Mouse (Mus musculus) myocyte (in vitro differentiated cells): ENCODE measurements around the gene Cobl. TPM values are rescaled to one million over a fixed set of nuclear protein-coding genes. Genes with fewer than 3 reads are reported as not detected.

ENCODE experiments used
- H3K27me3 ChIP-seq: one replicate; pipeline ENCODE4 v1.6.1; 2011; ENCODE audit not compliant: control insufficient read depth, insufficient read depth, insufficient read length
- H3K36me3 ChIP-seq: one replicate; pipeline ENCODE4 v1.6.1; 2011; ENCODE audit not compliant: control insufficient read depth, insufficient read depth
- H3K4me2 ChIP-seq: one replicate; pipeline ENCODE4 v1.6.1; 2011; ENCODE audit warnings: low read depth, control low read depth
- H3K4me3 ChIP-seq: one replicate; pipeline ENCODE4 v1.5.1; 2011; ENCODE audit warnings: mild to moderate bottlenecking, control low read depth, moderate library complexity
- H3K79me2 ChIP-seq: one replicate; pipeline ENCODE4 v1.6.1; 2011; ENCODE audit not compliant: control insufficient read depth, insufficient read depth
- H3ac ChIP-seq: one replicate; pipeline ENCODE4 v1.6.1; 2011; ENCODE audit not compliant: control insufficient read depth, insufficient read length
- CEBPB ChIP-seq: IDR thresholded peaks from 2 replicates; pipeline ENCODE4 v1.6.1; 2011; ENCODE audit warnings: mild to moderate bottlenecking, moderate library complexity; ENCODE audit not compliant: poor library complexity, insufficient read depth, severe bottlenecking
- E2F4 ChIP-seq: IDR thresholded peaks from one replicate; pipeline ENCODE4 v1.6.1; 2011; ENCODE audit warnings: mild to moderate bottlenecking, control low read depth, moderate library complexity; ENCODE audit not compliant: insufficient read depth
- MAX ChIP-seq: IDR thresholded peaks from one replicate; pipeline ENCODE4 v1.6.1; 2011; ENCODE audit warnings: low read depth, mild to moderate bottlenecking, control low read depth
- MYOD1 ChIP-seq, 3 experiments: IDR thresholded peaks; one replicate each; pipeline ENCODE4 v1.6.1; 2011; ENCODE audit warnings: control low read depth in 2 of 3, low read depth in 2 of 3, mild to moderate bottlenecking in 2 of 3, moderate library complexity in 1 of 3; ENCODE audit not compliant: insufficient read length in 2 of 3, control insufficient read depth in 1 of 3
- MYOG ChIP-seq, 3 experiments: IDR thresholded peaks; one replicate each; pipeline ENCODE4 v1.6.1; 2011; ENCODE audit warnings: control low read depth in 2 of 3, low read depth in 2 of 3, mild to moderate bottlenecking in 2 of 3; ENCODE audit not compliant: insufficient read length in 2 of 3, control insufficient read depth in 1 of 3, insufficient read depth in 1 of 3
- POLR2A ChIP-seq: IDR thresholded peaks from one replicate; pipeline ENCODE4 v1.6.1; 2011; ENCODE audit warnings: low read depth, mild to moderate bottlenecking, control low read depth, moderate library complexity; ENCODE audit not compliant: insufficient read length
- POLR2AphosphoS2 ChIP-seq: IDR thresholded peaks from one replicate; pipeline ENCODE4 v1.6.1; 2011; ENCODE audit warnings: low read depth, control low read depth; ENCODE audit not compliant: insufficient read length
- REST ChIP-seq: IDR thresholded peaks from one replicate; pipeline ENCODE4 v1.6.1; 2011; ENCODE audit warnings: mild to moderate bottlenecking, control low read depth, moderate library complexity; ENCODE audit not compliant: insufficient read depth, insufficient read length
- SRF ChIP-seq: IDR thresholded peaks from one replicate; pipeline ENCODE4 v1.6.1; 2011; ENCODE audit warnings: low read depth; ENCODE audit not compliant: control insufficient read depth, insufficient read length
- TCF12 ChIP-seq: IDR thresholded peaks from one replicate; pipeline ENCODE4 v1.6.1; 2011; ENCODE audit warnings: mild to moderate bottlenecking, control low read depth; ENCODE audit not compliant: poor library complexity, insufficient read depth, severe bottlenecking
- TCF3 ChIP-seq: IDR thresholded peaks from one replicate; pipeline ENCODE4 v1.6.1; 2011; ENCODE audit warnings: low read depth, control low read depth; ENCODE audit not compliant: insufficient read length
- USF1 ChIP-seq: IDR thresholded peaks from one replicate; pipeline ENCODE4 v1.6.1; 2011; ENCODE audit warnings: low read depth, mild to moderate bottlenecking, control low read depth, moderate library complexity
- polyA plus RNA-seq: library from polyadenylated mRNA; unstranded; fragments of >200 nt; fragmentation: generic; extraction: Trizol; gene quantifications from one replicate; pipeline ENCODE4 v1.2.1, GENCODE M21; 2012; ENCODE audit warnings: missing spikeins

The Cobl gene
- polyA plus RNA-seq, 1 experiment = 191 TPM

- TF ChIP-seq E2F4 = no peak
- no peak for TF ChIP-seq USF1
- TF ChIP-seq MYOG (IDR thresholded peaks at IDR 0.05; ENCODE audit: control insufficient read depth in 1 of 3, insufficient read depth in 1 of 3, insufficient read length in 2 of 3, low read depth in 2 of 3) = peak in 2 of 3 experiments; percentile 61 to 93
- TF ChIP-seq SRF = no peak
- TF ChIP-seq CEBPB = 0 out of 2 replicates have a peak, but pooled peaks have one; percentile 16
- TF ChIP-seq MYOD1 (IDR thresholded peaks at IDR 0.05; ENCODE audit: control insufficient read depth in 1 of 3, insufficient read length in 2 of 3, low read depth in 2 of 3) = peak in 2 of 3 experiments; percentile 80 to 90
- TF ChIP-seq TCF3 = no peak
- TF ChIP-seq POLR2A = peak; percentile 43
- no peak for TF ChIP-seq REST
- peak; percentile 31 for TF ChIP-seq POLR2AphosphoS2
- TF ChIP-seq TCF12 = peak; percentile 80
- Histone ChIP-seq H3K4me3 (peak overlapping the region; percentile 40), H3K79me2 (peaks cover 20% of the 10 kb centered on the region), H3K36me3 (no peaks in the 10 kb centered on the region), H3K4me2 (peak overlapping the region; percentile 77), H3K27me3 (no peaks in the 10 kb centered on the region), H3ac (peak overlapping the region; percentile 98)
These were observed 1.1 kb downstream of the Cobl start for GRCm38 (mm10) chr11:12463615-12464170.

GRCm38 (mm10) chr11:12459781-12460581 is 4.8 kb downstream of the Cobl start:
- Histone ChIP-seq H3K79me2 (peaks cover 24% of the 10 kb centered on the region), H3K27me3 (no peaks in the 10 kb centered on the region), H3K4me3 (no peak overlapping the region), H3ac (no peak overlapping the region), H3K4me2 (peak overlapping the region; percentile 57), H3K36me3 (no peaks in the 10 kb centered on the region)
- TF ChIP-seq E2F4 (no peak), MYOG (IDR thresholded peaks at IDR 0.05; ENCODE audit: control insufficient read depth in 1 of 3, insufficient read depth in 1 of 3, insufficient read length in 2 of 3, low read depth in 2 of 3) (no peak), POLR2A (no peak), MAX (no peak), TCF12 (no peak), TCF3 (no peak), MYOD1 (IDR thresholded peaks at IDR 0.05; ENCODE audit: control insufficient read depth in 1 of 3, insufficient read length in 2 of 3, low read depth in 2 of 3) (no peak), SRF (no peak)

GRCm38 (mm10) chr11:12458814-12459213 is 5.9 kb downstream of the Cobl start:
- no peak for TF ChIP-seq USF1
- peak; percentile 27 for TF ChIP-seq TCF12
- peak in 2 of 3 experiments; percentile 68 to 87 for TF ChIP-seq MYOD1 (IDR thresholded peaks at IDR 0.05; ENCODE audit: control insufficient read depth in 1 of 3, insufficient read length in 2 of 3, low read depth in 2 of 3)
- TF ChIP-seq MYOG (IDR thresholded peaks at IDR 0.05; ENCODE audit: control insufficient read depth in 1 of 3, insufficient read depth in 1 of 3, insufficient read length in 2 of 3, low read depth in 2 of 3) = peak; percentile 57 to 84 (median 71)
- Histone ChIP-seq H3ac (no peak overlapping the region), H3K79me2 (peaks cover 28% of the 10 kb centered on the region), H3K4me3 (no peak overlapping the region), H3K4me2 (peak overlapping the region; percentile 57), H3K36me3 (no peaks in the 10 kb centered on the region), H3K27me3 (no peaks in the 10 kb centered on the region)

- Histone ChIP-seq H3K79me2 (peaks cover 32% of the 10 kb centered on the region), H3K4me3 (no peak overlapping the region), H3K36me3 (no peaks in the 10 kb centered on the region), H3K27me3 (no peaks in the 10 kb centered on the region), H3ac (no peak overlapping the region), H3K4me2 (peak overlapping the region; percentile 57)
- TF ChIP-seq MAX (no peak), MYOG (IDR thresholded peaks at IDR 0.05; ENCODE audit: control insufficient read depth in 1 of 3, insufficient read depth in 1 of 3, insufficient read length in 2 of 3, low read depth in 2 of 3) (peak in 2 of 3 experiments; percentile 51 to 75), SRF (peak; percentile 91), TCF12 (peak; percentile 4), MYOD1 (IDR thresholded peaks at IDR 0.05; ENCODE audit: control insufficient read depth in 1 of 3, insufficient read length in 2 of 3, low read depth in 2 of 3) (peak in 2 of 3 experiments; percentile 94 to 95)
These were observed 6.4 kb downstream of the Cobl start for GRCm38 (mm10) chr11:12458392-12458791.

GRCm38 (mm10) chr11:12448101-12448500 is 16.7 kb downstream of the Cobl start:
- Histone ChIP-seq H3K27me3 (no peaks in the 10 kb centered on the region), H3ac (no peak overlapping the region), H3K4me2 (no peak overlapping the region), H3K36me3 (no peaks in the 10 kb centered on the region), H3K79me2 (peaks cover 9% of the 10 kb centered on the region), H3K4me3 (no peak overlapping the region)
- TF ChIP-seq MYOD1 (IDR thresholded peaks at IDR 0.05; ENCODE audit: control insufficient read depth in 1 of 3, insufficient read length in 2 of 3, low read depth in 2 of 3) (no peak), TCF3 (no peak), CEBPB (no peak), E2F4 (no peak), TCF12 (no peak), MAX (no peak), MYOG (IDR thresholded peaks at IDR 0.05; ENCODE audit: control insufficient read depth in 1 of 3, insufficient read depth in 1 of 3, insufficient read length in 2 of 3, low read depth in 2 of 3) (no peak)
